Mouse (Mus musculus): ENCODE data around the gene Swap70. TPM values are rescaled to one million over a fixed set of nuclear protein-coding genes. Genes with fewer than 3 reads are reported as not detected.
"Not testable (repeated sequence)": the region's sequence is repeated elsewhere in the genome, so short reads cannot be mapped to it uniquely, and the experiment has no call there.

Gene Swap70
- total RNA-seq (2021): 16.2 and 26.7 TPM in 2 replicates
- long read RNA-seq, full-length matches to known transcripts: 30 of 35 reads
- long read RNA-seq, partial matches to known transcripts: 3 of 35 reads
- long read RNA-seq, other reads (novel, unspliced or antisense): 2 of 35 reads

DNA sequence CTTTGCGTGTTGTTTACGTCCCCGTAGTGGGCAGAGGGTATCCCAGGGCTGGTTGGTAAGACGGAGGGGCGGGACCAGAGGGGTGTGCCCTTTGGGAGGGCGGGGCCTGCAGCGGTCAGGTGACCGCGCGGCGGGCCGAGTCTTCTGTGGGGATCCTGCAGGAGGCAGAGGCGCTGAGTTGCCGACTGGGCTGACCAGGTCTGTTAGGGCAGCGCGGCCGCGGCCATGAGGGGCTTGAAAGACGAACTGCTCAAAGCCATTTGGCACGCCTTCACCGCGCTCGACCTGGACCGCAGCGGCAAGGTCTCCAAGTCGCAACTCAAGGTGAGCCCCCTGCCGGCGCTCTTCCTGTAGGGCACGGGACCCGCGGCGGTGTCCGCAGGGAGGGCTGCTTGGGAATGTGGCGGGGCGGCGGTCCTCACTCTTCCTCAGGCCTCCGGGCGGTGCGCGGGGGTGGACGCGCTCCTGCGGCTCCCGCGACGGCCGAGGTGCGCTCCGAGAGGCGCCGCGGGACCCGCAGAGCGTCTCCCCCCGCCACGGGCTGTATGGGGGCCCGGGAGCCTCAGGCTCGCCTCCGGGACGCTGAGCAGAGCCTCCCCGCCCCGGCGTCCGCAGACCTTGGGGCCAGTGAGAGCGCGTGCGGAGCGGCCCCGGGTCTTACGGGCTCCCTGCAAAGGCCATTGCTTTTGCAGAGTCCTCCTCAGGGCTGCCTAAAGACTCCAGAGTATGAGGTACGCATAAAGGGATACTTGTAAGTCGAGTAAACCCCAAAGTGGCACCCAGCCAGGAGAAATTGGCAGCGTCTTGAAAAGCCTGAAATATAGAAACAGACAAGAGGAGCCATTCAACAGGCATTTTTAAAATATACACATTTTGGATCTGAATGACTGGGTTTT is at the start of gene Swap70:
Swap70 (plus strand) TSS at position 126 of the 896 bp plus-strand sequence.
- peak; percentile 91 for DNase-seq

DNA sequence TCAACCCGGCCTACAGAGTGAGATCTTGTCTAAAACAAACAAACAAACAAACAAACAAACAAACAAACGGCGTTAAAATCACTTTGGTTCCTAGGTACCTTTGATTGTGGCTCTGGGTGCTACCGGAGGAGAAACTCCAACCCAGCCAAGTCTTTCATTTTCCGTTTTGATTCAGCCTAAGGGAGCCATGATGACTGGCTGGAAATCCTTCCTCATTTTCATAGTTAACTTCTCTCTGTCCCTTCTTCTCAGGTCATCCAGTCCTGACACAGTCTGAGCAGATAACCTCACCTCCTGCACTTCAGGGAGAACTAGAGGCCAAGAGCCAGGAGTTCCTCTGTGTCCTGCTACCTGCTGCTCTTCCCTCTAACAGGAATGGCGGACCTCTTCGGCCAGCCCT is 42.3 kb upstream of the Swap70 start:
- no peak for DNase-seq

DNA sequence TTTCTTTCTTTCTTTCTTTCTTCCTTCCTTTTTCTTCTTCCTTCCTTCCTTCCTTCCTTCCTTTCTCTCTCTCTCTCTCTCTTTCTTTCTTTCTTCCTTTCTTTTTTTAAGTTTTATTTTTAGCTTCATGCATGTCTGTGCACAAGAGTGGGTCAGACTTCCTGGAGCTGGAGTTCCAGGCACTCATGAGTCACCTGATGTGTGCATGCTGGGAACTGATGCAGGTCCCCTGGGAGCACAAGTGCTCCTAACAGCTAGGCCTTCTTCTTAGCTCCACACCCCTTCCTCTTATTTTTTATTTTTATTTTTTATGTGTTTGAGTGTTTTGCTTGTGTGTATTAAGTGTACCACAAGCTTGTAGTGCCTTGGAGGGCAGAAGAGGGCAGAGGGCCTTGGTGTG is 40.9 kb upstream of the Swap70 start:
- DNase-seq: no peak

DNA sequence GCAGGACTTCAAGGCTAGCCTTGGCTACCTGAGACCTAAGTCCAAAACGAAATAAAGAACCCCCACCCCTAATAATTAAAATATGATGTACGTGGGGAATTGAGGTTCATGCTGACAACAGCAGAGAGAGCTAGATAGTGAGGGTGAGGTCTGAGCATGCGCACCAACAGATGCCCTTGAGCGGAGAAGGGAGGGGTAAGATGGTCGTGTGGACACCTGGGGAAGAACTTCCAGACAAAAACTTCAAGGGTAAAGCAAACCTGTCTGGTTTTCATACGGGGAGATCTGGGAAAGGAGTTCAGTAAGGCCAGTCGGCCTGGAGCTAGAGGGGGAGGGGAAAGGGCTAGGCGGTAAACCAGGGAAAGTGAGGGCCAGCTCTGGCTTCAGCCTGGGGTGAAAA is 40.1 kb upstream of the Swap70 start:
- no peak for DNase-seq

DNA sequence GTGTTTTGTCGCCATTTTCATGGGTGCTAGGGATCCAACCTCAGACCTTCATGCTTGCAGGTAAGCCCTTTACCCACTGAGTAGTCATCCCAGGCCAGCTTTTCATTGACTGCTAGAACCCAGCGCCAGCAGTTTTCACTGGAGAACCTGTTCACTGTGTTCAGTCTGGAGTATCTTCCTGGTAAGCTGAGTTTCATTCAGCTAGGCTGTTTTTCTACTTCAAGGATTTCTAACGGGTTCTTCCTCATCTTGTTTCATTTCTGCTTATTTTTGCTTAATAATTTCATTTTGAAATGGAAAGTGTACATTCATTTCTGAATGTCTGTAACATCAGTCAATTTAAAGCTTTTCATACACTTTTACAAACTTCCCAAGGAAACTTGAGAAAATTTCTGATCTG is 36.9 kb upstream of the Swap70 start:
- DNase-seq: no peak

DNA sequence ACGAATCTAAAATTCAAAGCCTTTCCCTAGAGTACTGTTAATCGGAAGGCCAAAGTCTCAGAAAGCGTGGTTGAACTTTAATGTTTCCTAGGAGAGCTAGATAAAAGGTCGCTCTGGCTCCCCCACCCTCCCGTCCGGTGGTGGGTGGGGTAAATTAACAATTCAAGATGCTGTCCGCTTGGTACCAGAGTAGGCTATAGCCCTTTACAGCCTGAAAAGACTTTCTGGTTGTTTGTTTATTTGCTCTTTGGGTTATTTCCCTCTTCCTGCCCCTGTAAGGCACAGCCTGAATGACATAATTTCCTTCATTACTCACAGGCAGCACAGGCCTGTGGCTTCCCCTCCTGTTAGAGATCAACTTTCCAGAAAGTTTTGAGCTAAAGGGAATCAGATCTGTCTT is 31.6 kb upstream of the Swap70 start:
- DNase-seq: no peak

DNA sequence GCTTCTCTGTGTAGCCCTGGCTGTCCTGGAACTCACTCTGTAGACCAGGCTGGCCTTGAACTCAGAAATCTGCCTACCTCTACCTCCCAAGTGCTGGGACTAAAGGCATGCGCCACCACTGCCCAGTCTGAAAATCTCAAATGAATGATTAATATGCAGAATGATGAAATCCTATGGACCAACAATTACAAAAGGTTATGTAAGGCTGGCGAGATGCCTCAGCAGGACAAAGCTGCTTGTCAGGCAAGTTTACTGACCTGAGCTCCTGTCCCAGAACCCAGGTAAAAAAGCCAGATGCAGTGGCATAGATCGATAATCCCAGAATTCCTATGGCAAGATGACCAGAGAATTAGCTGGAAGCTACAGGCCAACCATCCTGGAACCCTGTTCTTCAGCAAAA is 28.3 kb upstream of the Swap70 start:
- no peak for DNase-seq

DNA sequence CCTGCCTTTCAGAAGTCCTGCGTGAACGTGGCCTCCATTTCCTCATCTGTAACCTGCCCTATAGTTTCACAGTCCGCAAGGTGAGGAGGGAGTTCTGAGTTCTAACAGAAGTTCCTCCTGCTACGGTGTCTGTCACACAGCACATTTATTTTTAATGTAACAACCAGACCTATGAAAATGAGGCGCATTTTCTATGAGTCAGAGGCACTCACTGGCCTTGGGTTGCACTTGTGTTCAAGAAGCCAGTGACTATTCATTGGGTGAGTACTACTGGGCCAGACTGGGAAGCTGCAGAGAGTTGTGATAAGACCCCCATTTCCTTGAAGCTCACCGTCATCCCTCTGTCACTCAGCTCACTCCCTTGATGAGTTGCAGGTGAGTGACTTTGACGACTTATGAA is 24.3 kb upstream of the Swap70 start:
- DNase-seq: no peak

DNA sequence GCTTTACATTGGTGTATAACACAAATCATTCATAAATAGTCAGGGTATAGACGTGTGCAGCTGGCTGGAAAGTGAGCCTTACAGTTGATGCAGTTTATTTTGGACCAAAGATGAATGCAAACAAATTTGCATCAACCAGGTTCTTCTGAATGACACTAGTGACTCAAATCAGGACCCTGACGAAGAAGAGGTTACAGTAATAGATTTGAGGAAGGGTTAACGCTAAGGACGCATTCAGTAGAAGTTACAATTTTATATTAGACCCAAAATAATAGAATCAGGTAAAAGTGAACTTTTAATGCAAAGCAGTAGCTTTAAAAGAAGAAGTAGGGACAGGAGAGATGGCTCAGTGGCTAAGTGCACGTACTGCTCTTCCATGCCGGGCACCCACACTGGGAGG is 19.6 kb upstream of the Swap70 start:
- no peak for DNase-seq

DNA sequence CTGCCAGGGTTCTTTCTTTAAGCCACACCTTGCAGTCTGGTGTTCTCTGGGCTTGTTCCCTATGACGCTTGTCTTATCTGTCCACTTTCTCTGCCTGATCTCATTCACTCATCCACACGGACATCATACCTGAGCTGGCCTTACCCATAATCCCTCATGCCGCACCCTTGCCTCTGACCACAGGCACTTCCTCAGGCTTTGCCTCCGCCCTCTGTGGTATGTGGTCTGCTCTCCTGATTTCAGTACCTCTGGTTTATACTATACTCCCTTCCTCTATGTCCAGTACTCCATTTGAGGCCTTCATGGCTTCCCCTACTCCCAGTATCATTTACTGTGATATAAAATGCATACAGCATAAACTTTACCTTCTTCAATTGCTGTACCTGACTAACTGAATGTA is 17.3 kb upstream of the Swap70 start:
- no peak for DNase-seq

DNA sequence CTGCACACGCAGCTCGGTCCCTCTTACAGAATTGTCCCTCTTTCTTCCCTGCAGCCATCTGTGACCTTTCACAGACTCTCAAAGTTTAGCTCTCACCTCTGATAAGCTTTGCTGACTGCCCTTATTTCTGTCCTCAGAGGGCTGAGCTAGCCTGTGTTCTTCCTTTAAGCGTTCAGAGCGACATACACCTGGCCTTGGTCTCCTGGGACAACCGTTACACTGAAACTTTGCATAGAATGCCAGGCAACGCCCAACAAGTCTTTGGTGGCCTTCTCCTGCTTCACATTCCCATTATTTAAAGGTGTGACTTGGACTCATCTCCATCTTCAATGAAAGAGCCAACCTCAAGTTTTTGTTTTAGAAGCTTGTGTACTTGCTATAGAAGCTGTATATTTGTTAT is 13.2 kb upstream of the Swap70 start:
- DNase-seq: no peak

DNA sequence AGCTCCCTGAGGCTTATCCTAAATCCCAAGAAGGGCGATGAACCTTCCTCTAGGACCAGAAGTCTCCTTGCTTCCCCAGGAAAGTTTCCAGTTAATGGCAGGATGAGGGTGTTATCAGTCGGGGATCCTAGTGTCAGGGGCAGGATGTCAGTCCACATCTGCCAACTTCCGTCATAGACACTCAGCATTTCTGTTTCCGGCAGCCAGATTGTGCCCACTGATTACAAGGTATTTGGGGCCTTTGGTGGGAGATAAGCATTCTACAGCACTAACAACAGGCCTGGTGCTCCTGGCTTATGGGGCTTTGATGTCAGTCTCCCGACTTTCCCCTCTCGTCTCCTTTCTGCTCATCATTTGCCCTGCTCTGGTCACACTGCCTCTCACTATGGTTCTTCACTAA is 12.1 kb upstream of the Swap70 start:
- no peak for DNase-seq

DNA sequence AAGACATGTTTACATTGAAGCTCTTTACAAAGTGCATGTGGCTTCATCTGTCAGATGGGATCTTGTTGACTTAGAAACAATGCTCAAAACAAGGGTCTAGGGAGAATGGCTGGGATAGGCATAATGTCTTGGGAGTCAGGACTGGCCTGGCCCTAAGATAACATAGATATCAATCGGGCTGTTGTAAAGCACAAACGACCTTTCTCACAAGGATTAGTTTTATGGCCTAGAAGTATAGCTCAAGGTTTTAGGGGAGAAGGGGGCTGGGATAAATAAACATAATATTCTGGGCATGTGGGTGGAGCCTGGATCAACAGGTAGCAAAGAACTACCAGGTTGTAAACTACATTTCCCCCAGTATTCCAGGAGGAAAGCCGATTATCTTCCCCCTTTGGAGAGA is 10.5 kb upstream of the Swap70 start:
- DNase-seq: no peak

DNA sequence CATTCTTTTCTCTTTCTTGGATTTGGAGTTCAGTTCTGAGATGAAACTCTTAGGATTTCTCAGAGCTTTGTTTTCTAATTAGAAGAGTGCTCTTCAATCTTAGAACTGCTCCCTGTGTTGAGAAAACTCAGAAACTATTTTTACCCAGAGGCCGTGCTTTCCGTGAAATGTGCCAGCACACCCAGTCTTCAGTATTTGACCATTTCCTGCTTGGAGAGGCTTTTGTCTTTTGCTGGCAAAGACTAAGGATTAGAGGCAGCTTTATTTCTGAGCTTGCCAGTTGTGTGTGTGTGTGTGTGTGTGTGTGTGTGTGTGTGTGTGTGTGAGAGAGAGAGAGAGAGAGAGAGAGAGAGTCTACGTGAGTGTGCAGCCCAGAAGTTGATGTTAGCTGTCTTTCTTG is 6.6 kb upstream of the Swap70 start:
- no peak for DNase-seq

DNA sequence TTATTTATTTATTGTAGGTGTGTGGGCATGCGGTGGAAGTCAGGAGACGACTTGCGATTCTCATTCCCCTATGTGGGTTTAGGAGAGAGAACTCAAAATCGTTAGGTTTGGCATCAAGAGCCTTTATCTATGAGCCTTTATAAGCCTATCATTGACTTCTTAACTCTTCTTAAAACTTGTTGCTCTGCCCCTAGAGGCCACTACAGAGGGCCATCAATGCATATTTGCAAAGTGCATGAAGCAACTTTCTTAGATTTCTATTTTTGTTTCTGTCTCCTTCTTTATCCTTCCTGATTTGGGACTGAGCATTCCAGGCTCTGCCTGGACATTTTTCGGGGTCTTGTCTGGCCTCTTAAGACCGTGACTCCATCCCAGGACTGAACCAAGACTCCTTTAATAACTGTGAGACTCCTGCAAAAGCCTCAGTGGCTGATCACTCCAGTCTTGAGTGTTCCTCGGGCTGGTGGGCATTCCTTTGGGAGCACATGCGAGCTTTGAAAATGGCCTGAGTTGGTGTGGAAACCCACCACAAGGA is 393 bp upstream of the Swap70 start:
- no peak for DNase-seq

DNA sequence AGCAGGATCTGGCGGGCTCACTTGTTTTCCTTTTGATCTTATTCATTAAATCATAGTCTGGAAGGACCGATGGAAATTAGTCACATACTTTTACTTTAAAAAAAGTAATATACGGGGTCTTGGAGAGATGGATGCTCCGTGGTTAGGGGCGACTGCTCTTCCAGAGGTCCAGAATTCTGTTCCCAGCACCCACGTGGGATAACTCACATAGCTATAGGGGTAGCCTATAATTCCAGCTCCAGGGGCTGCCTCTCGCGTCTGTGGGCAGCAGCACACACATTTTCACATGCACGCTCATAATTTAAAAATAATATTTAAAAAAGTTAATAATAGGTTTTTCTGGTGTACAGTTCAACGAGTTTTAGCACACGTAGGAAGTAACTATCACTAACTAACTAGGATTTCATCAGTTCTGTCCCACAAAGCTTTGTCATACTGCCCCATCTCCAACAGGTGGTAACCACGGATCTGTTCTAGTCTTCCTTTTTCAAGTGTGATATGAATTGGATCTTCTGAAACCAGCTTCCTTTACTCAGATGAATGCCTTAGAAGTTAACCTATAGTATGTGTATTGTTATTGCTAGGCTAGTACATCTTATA is 1.2 kb downstream of the Swap70 start:
- no peak for DNase-seq

DNA sequence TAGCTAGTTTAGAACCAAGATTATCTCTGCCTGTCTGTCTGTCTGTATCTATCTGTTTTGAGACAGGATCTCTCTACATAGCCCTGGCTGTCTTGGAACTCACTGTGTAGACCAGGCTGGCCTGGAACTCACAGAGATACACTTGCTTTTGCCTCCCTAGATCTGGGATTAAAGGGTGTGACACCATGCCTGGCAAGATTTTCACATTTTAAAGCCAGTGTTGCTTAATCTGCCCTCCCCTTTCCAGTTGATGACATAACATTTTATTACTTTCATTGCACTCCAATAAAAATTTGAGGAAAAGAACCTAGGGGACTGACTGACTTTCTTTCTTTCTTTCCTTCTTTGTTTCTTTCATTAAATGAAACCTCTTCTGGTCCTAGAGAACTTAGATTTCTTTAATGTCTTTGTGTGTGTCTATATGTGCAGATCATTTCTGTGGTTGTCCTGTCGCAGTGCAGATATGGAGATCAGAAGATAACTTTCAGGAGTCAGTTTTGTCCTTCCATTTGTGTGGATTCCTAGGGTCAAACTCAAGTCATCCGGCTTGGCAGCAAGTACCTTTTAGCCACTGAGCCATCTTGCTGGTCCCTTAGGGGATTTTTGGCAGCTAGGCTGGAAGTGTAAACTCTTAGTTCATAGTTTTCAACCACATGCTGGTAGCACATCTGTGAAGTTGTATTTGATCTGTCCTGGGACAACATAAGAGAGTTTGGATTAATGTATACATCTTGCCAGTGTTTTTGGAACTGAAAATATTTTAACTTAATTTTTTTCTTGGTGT is 2.4 kb downstream of the Swap70 start:
- no peak for DNase-seq

DNA sequence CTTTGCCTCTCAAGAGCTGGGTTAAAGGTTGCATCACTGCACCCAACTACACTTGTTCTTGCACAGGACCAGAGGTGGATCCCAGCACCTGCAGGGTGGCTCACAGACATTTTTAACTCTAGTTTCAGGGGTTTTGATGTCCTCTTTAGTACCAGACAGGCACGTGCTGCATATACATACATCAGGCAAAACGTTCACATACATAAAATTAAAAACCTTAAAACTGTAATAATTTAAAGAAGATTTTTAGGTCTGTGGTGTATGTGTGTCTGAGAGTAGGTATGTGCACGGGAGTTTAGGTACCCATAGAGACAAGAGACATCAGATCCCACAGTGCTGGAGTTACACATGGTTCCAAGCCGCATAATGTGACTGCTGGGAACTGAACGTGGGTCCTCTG is 5.0 kb downstream of the Swap70 start:
- DNase-seq: no peak

DNA sequence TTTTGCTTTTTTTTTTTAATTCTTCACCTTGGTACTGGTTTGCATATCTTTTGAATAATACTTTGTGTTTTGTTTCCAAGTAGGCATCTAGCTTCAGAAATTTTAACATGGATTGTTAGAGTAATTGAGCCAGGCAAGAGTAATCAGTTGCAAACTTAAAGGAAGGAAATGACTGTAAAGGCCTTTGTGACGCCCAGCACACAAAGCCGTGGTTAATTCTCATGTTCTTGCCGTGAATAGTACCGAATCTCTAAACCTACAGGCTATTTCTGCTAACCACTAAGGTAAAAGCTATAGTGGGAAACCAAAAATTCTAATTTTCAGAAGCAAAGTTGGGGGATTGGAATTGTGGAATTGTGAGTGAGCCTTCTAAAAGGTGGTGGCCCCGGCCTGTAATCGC is 8.5 kb downstream of the Swap70 start:
- DNase-seq: no peak

DNA sequence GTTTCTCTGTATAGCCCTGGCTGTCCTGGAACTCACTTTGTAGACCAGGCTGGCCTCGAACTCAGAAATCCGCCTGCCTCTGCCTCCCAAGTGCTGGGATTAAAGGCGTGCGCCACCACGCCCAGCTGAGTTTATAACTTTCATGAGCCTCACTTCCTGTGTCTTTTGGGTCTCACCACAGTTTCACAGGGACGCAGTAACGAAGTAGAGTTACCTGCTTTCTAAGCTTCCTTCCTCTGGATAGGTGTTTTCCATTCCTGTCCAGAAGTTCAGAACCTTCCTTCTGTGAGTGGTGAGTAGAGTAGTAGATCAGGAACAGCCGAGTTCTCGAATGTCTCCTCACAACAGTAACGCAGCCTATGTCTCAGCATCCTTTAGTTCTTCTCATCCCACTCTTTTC is 9.6 kb downstream of the Swap70 start:
- not testable (repeated sequence) for DNase-seq

DNA sequence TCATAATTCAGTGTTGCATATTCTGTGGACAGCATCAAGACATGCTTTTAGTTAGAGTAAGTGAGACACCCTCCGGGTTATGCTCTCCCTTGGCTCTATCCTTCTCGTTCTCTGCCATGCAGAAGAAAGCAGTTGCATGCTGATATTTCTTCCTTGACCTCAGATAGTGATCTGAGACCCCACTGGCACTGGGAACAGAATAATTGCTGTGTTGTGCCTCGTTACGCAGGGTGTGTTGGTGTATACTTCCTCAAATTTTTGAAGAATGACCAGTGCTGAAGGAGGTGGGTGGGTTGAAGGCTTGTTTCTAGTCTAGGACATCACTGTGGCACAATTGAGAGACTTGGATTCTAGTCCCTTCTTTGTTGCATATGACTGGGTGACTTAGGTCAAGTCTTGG is 14.6 kb downstream of the Swap70 start:
- no peak for DNase-seq

DNA sequence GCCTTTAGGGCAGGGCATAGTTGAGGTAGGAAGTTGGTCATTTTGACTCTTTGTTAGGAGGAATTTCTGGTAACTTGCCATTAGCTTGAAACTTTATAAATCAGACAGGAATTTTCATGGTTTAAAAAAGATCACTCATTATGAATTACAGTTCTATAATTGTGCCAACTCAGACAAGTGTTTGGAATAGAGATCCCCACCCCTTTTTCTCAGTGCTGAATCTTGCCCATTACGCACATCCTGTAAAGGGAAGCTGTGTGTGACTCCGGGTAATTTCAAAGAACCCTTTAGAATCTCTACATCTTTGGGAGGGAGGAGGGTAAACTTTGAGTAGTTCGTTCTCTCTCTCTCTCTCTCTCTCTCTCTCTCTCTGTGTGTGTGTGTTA is 15.9 kb downstream of the Swap70 start:
- no peak for DNase-seq

All from adrenal gland, postnatal 25 days (tissue).